Mouse (Mus musculus) neural tube, embryonic 15.5 days (tissue): ENCODE data around the gene Lalba. TPM values are rescaled to one million over a fixed set of nuclear protein-coding genes. Genes with fewer than 3 reads are reported as not detected.
"Not testable (repeated sequence)": the region's sequence is repeated elsewhere in the genome, so short reads cannot be mapped to it uniquely, and the experiment has no call there.

ENCODE experiments used
- ATAC-seq: fragments of 200-750 bp; cut with Nextera tagmentation; 2 replicates; pipeline ENCODE4 v1.8.0; 2017; ENCODE audit warnings: mild to moderate bottlenecking, moderate TSS enrichment, moderate library complexity; ENCODE audit not compliant: low FRiP score
- H3K27ac ChIP-seq: fragments of 300-500 bp; sonication (generic); replicated peaks from 2 replicates; pipeline ENCODE4 v1.5.1; 2015; ENCODE audit warnings: mild to moderate bottlenecking, inconsistent platforms
- H3K27me3 ChIP-seq: fragments of 300-500 bp; sonication (generic); replicated peaks from 2 replicates; pipeline ENCODE4 v1.6.1; 2015; ENCODE audit warnings: inconsistent platforms
- H3K36me3 ChIP-seq: fragments of 300-500 bp; sonication (generic); 2 replicates; pipeline ENCODE4 v1.6.1; 2015; ENCODE audit warnings: inconsistent platforms
- H3K4me1 ChIP-seq: fragments of 300-500 bp; sonication (generic); 2 replicates; pipeline ENCODE4 v1.6.1; 2015; ENCODE audit warnings: inconsistent platforms
- H3K4me2 ChIP-seq: fragments of 300-500 bp; sonication (generic); 2 replicates; pipeline ENCODE4 v1.6.1; 2015; ENCODE audit warnings: inconsistent platforms, mild to moderate bottlenecking, moderate library complexity
- H3K4me3 ChIP-seq: fragments of 300-500 bp; sonication (generic); replicated peaks from 2 replicates; pipeline ENCODE4 v1.5.1; 2015; ENCODE audit warnings: mild to moderate bottlenecking, inconsistent platforms
- H3K9ac ChIP-seq: fragments of 300-500 bp; sonication (generic); replicated peaks from 2 replicates; pipeline ENCODE4 v1.6.1; 2015; ENCODE audit warnings: mild to moderate bottlenecking, inconsistent platforms
- H3K9me3 ChIP-seq: fragments of 300-500 bp; sonication (generic); replicated peaks from 2 replicates; pipeline ENCODE4 v1.6.1; 2016; ENCODE audit warnings: inconsistent platforms
- WGBS: fragments of 180-500 bp; shearing (Covaris S2); methylation state at CpG from one replicate; pipeline ENCODE4 v1.1.7; 2015; ENCODE audit warnings: mixed read lengths; 5-methylcytosine and 5-hydroxymethylcytosine counted together
- polyA plus RNA-seq: library from polyadenylated mRNA; unstranded; fragments of >200 nt; fragmentation: Nextera tagmentation; extraction: Ambion mirVana; gene quantifications from 2 replicates; pipeline ENCODE4 v1.2.1, GENCODE M21; 2015

Gene Lalba
- polyA plus RNA-seq, 1 experiment from 2014 or later: not detected

DNA sequence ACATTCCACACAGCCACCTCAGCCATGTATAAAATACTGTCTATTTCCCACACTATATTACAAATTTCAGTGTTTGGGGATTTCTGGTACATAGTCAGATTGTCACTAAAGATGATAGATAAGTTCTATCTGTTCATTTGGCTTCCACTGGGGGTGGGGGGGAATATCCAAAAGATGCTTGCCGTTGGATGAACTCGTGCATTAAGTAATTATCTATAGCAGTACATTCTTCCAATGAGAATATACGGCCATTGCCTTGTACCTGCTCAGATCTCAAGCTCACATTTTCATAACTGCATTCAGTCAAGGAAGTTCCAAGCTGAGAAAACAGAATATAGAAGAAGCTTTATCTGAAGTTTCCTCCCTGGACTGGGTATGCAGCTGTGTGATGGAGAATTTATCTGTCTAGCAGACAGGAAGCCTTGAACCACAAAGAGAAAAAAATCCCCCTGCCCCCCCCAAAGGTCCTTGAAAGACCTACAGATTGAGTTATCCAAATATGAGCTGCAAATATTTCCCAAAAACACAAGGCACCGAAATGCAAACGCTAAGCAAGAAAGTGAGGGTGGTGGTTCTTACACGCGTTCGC, 4.0 kb upstream of the Lalba start:
- Histone ChIP-seq H3K4me2 (no peak overlapping the region), H3K9me3 (no peaks in the 10 kb centered on the region), H3K4me1 (no peaks in the 10 kb centered on the region), H3K9ac (no peak overlapping the region), H3K4me3 (no peak overlapping the region), H3K36me3 (no peaks in the 10 kb centered on the region), H3K27ac (no peak overlapping the region), H3K27me3 (no peaks in the 10 kb centered on the region)
- 94% methylated on average over 8 of the region's 8 CpGs for WGBS
- ATAC-seq: no peak

DNA sequence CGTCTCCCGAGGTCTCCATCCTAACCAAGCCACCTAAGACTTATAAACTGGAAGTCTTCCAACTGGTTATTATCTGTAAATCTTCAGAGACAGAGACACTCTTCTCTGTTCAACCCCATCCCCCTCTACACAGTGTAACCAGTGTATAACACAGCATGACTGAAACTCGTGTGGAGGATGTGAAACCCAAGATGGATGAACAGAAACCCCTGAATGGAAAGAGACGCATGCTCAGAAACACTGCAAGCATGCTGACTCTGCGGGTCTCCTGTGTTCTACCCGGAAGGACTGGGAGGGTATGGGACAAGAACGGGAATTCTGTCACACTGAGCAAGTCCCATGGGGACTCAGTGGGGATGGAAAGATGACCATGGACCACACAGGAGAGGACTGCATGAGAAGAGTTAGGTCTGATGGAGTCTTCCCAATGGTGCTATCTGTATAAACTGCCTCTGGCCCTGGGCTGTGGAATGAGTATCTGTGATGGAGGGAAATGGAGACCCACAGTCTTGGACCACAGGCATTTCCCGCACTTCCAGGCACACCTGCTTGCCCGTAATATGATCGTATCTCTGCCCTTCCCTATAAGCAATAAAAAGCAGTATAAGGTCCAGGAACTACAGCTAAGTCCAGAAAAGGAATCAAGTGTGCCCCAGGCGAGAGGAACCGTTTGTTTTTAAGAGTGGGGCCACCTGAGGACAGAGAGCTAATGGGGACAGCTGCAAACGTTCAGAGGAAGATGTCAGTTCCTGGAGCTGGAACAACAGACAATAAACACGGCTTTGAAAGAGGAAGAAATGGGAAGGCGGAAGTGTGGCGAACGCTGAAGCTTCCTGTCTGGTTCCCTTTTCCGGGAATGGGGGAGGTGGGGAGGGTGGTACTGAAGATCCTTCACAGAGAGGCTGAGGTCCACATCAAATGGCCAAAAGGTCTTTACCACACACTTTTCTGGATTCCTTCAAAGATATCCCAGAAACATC, 1.7 kb upstream of the Lalba start:
- H3K4me1 ChIP-seq: no peaks in the 10 kb centered on the region
- H3K4me3 ChIP-seq: no peak overlapping the region
- H3K27ac ChIP-seq: no peak overlapping the region
- no peak overlapping the region for H3K9ac ChIP-seq
- no peaks in the 10 kb centered on the region for H3K9me3 ChIP-seq
- H3K27me3 ChIP-seq: no peaks in the 10 kb centered on the region
- H3K4me2 ChIP-seq: no peak overlapping the region
- H3K36me3 ChIP-seq: no peaks in the 10 kb centered on the region
- 73% methylated on average over 18 of the region's 18 CpGs for WGBS
- ATAC-seq: no peak

DNA sequence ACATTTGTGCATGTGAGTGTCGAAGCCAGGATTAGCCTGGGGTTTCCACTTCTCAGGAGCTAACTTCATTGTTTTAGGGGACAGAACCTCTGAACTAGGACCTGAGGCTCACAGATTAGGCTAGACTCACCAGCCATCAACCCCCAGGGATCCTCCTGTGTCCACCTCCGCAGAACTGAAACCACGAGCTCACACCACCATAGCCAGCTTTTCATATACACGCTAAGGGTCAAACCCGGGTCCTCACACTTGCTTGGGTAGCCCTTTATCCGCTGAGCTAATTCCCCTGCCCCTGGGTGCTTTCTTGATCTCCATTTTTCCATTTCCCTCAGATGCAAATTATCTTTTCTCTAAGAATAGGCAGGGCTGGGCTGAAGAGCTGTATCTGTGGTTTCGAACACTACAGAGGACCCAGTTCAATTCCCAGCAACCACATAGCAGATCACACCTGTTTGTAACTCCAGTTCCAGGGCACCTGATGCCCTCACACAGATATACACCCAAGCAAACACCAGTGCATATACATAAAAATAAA, 2.9 kb downstream of the Lalba start:
- no peak overlapping the region for H3K9ac ChIP-seq
- H3K4me1 ChIP-seq: no peaks in the 10 kb centered on the region
- no peaks in the 10 kb centered on the region for H3K9me3 ChIP-seq
- H3K27ac ChIP-seq: no peak overlapping the region
- WGBS: 77% methylated on average over 7 of the region's 7 CpGs
- H3K4me2 ChIP-seq: no peak overlapping the region
- no peaks in the 10 kb centered on the region for H3K36me3 ChIP-seq
- H3K4me3 ChIP-seq: no peak overlapping the region
- H3K27me3 ChIP-seq: no peaks in the 10 kb centered on the region
- no peak for ATAC-seq

DNA sequence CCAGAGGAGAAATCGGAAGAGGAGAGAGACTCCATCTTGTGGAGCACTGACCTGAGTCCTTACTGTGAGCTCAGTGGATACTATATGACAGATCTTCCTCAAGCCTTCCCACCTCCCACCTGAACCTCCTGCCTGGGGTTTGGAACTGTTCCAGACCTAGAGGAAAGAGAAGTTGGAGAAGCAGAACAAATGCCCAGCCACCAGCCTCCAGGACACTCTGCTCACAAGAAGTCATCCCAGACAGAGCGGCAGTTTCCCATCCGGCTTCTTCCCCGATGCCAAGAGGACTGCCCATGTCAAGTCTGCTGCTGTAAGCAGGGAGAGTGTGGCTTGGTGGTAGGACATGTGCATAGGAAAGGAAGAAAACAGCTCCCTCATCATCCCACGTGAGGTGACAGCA, 6.2 kb downstream of the Lalba start:
- H3K4me3 ChIP-seq: no peak overlapping the region
- H3K4me1 ChIP-seq: no peaks in the 10 kb centered on the region
- WGBS: 85% methylated on average over 5 of the region's 5 CpGs
- no peaks in the 10 kb centered on the region for H3K36me3 ChIP-seq
- H3K9ac ChIP-seq: no peak overlapping the region
- H3K27ac ChIP-seq: no peak overlapping the region
- ATAC-seq: no peak
- no peak overlapping the region for H3K4me2 ChIP-seq
- H3K9me3 ChIP-seq: no peaks in the 10 kb centered on the region
- no peaks in the 10 kb centered on the region for H3K27me3 ChIP-seq

DNA sequence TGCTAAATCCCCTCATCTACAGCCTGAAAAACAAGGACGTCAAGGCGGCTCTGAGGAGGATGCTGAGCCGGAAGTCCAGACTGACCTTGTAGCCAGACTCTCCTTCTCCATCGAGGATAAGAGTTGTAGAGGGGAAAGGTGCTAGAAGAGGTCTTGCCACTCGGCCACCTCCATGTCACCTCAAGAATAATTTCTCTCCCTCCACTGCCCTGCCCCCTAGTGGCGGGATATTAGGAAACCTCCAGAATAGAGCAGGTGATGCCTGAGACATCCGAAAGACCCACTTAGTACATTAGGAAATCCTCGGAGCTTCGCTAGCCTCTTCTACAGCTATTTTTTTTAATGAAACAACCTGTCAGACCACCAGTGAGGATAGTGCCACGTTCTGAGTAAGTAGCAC, 7.1 kb downstream of the Lalba start:
- 60% methylated on average over 10 of the region's 10 CpGs for WGBS
- Histone ChIP-seq H3K27ac (no peak overlapping the region), H3K4me2 (no peak overlapping the region), H3K9ac (no peak overlapping the region), H3K4me1 (no peaks in the 10 kb centered on the region), H3K4me3 (no peak overlapping the region), H3K36me3 (no peaks in the 10 kb centered on the region), H3K27me3 (no peaks in the 10 kb centered on the region), H3K9me3 (no peaks in the 10 kb centered on the region)
- no peak for ATAC-seq

DNA sequence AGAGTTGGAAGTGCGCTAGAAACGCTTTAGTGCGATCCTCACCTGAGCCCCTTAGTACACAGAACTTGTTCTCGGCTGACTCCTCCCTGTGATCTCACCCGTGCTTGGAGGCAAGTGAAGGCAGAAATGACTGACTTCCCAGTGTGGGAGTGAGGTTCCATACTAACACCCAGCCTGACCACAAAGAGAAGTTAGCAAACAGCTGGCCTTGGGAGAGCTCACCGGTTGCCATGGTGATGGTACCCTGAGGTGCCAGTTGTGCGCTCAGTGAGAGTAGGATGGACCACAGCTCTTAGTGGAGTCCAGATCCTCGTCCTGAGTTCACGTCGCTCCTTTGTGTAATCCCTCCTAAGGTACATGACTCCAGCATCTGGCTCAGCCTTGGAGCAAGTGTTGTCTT, 7.6 kb downstream of the Lalba start:
- Histone ChIP-seq H3K4me3 (no peak overlapping the region), H3K36me3 (no peaks in the 10 kb centered on the region), H3K9ac (no peak overlapping the region), H3K9me3 (no peaks in the 10 kb centered on the region), H3K27me3 (no peaks in the 10 kb centered on the region), H3K4me1 (no peaks in the 10 kb centered on the region), H3K4me2 (no peak overlapping the region), H3K27ac (no peak overlapping the region)
- ATAC-seq: no peak
- WGBS: 84% methylated on average over 10 of the region's 10 CpGs

DNA sequence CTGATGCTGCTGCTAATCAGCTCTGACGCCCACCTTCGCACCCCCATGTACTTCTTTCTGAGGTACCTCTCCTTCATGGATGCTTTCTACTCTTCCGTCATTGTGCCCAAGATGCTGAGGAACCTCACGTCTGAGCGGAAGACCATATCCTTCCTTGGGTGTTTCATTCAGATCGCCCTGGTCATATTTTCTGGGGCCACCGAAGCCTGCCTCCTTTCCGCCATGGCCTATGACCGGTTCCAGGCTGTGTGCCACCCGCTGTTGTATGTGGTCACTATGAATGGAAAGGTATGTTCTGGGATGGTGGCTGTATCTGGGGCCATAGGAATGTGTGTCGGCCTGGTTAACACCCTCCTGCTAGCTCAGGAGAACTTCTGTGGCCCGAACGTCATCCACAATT, 11.0 kb downstream of the Lalba start:
- Histone ChIP-seq H3K4me2 (no peak overlapping the region), H3K27me3 (no peaks in the 10 kb centered on the region), H3K9ac (no peak overlapping the region), H3K9me3 (no peaks in the 10 kb centered on the region), H3K4me1 (no peaks in the 10 kb centered on the region), H3K4me3 (no peak overlapping the region), H3K36me3 (no peaks in the 10 kb centered on the region), H3K27ac (no peak overlapping the region)
- WGBS: 91% methylated on average over 13 of the region's 13 CpGs
- ATAC-seq: no peak

DNA sequence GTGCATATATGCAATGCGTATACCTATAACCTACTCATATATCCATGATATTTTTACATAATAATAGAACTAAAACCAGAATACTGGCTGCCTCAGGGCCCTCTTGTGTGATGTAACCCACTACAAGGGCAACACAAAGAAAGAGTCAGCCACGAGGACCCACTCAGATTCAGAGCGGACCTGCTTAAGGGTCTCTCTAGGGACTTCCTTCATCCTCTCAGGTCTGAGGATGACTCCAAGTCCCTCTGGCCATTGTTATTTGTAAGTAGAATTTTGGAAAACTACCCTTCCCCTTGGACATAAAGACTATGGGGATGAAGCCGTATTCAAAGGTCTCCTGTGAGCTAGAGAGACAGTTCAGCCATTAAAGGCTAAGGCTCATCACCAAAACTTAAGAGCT, 12.9 kb downstream of the Lalba start, which contains the start of gene OR5BS1P:
Gene OR5BS1P, plus strand, starts transcription at position 301 of the 400 bp plus-strand sequence.
- H3K4me2 ChIP-seq: no peak within 1 kb of the TSS
- H3K4me1 ChIP-seq: no peaks in the 10 kb centered on the region
- H3K9ac ChIP-seq: no peak within 1 kb of the TSS
- no peak within 1 kb of the TSS for H3K27ac ChIP-seq
- WGBS: 90% methylated on average over 4 of the region's 4 CpGs
- H3K27me3 ChIP-seq: no peaks in the 10 kb centered on the region
- H3K4me3 ChIP-seq: no peak within 1 kb of the TSS
- ATAC-seq: no peak
- no peaks in the 10 kb centered on the region for H3K36me3 ChIP-seq
- H3K9me3 ChIP-seq: no peaks in the 10 kb centered on the region

DNA sequence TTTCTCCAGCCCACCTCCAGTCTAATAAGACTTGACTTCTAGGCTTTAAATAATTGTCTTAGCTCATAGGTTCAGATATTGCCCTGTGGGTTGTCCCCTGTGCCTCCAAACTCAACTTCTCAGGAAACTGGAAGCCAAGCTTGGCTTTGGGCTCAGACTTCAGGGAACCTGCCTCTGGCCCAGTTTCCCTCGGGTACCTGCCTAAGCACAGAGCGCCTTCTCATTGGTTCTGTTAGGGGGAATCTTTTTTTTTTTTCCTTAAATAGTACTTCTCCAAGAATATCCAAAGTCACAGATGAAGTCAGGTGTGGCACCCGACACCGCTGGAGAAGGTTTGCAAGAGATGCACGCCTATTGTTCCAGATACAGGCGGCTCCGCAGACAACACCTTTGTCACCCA, 30.2 kb downstream of the Lalba start, which contains the start of gene Olfr281:
Gene Olfr281, plus strand, starts transcription at position 301 of the 400 bp plus-strand sequence.
- no peak within 1 kb of the TSS for H3K4me3 ChIP-seq
- H3K36me3 ChIP-seq: no peaks in the 10 kb centered on the region
- no peak within 1 kb of the TSS for H3K9ac ChIP-seq
- 92% methylated on average over 7 of the region's 7 CpGs for WGBS
- no peaks in the 10 kb centered on the region for H3K27me3 ChIP-seq
- ATAC-seq: no peak
- H3K27ac ChIP-seq: no peak within 1 kb of the TSS
- no peaks in the 10 kb centered on the region for H3K9me3 ChIP-seq
- no peaks in the 10 kb centered on the region for H3K4me1 ChIP-seq
- H3K4me2 ChIP-seq: no peak within 1 kb of the TSS

DNA sequence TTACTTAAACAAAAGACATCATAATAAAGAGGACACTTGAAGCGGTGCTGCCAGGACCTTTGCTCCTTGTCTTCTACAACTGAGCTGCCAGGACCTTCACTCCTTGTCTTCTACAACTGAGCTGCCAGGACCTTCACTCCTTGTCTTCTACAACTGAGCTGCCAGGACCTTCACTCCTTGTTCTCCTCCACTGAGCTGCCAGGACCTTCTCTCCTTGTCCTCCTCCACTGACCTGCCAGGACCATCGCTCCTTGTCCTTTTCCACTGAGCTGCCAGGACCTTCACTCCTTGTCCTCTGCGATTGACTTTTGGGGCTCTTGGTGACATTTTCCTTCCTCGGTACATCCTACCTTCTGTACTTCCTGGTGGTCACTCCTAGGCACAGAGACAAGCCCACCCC, 34.0 kb downstream of the Lalba start:
- H3K4me3 ChIP-seq: no peak overlapping the region
- no peak overlapping the region for H3K27ac ChIP-seq
- H3K27me3 ChIP-seq: no peaks in the 10 kb centered on the region
- WGBS: 61% methylated on average over 4 of the region's 4 CpGs
- no peaks in the 10 kb centered on the region for H3K4me1 ChIP-seq
- H3K4me2 ChIP-seq: peak overlapping the region; percentile 20; the same call in 1 of the 2 replicates
- H3K9ac ChIP-seq: no peak overlapping the region
- H3K9me3 ChIP-seq: no peaks in the 10 kb centered on the region
- H3K36me3 ChIP-seq: no peaks in the 10 kb centered on the region
- no peak for ATAC-seq

DNA sequence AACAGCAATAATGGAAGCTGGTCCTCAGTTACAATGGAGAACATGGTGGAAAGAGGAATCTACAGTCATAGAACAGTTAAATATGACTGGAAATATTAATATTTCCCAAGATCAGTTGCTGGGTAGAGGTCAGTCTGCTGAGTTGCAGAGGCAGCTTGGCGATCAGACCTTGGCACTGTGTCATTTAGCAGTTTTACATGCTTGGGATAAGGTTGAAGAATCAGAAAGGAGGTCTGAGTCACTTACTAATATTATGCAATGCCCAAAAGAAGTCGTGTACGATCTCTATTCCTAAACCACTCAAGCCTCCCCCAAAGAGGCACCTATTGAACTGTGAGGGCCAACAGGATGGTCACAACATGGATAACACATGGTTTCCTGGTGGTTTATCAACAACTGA, 38.0 kb downstream of the Lalba start:
- Histone ChIP-seq H3K9me3 (no peaks in the 10 kb centered on the region), H3K4me3 (no peak overlapping the region), H3K4me1 (no peaks in the 10 kb centered on the region), H3K27me3 (no peaks in the 10 kb centered on the region), H3K27ac (no peak overlapping the region), H3K4me2 (no peak overlapping the region), H3K36me3 (no peaks in the 10 kb centered on the region), H3K9ac (no peak overlapping the region)
- WGBS: 91% methylated on average over 3 of the region's 3 CpGs
- ATAC-seq: no peak

DNA sequence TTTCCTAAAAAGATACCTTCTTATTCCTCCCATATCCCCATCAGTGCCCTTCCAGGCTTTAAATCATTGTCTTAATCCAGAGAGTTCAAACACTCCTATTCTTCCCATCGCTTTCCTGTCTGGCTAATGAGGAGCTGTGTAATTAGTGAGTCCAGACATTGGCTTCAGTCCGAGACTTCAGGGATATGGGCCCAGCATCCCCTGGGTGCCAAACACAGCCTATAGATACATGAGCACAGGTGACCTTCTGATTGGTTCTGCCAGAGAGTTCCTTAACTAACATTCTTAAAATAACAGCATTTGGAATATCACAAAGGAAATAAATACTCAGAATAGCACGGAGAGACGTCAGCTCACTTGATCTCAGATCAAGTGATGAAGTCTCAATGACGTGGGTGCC, 51.6 kb downstream of the Lalba start, which contains the start of gene Olfr282:
Gene Olfr282, plus strand, starts transcription at position 301 of the 400 bp plus-strand sequence.
- H3K4me2 ChIP-seq, H3K36me3 ChIP-seq, H3K4me1 ChIP-seq, H3K27me3 ChIP-seq, ATAC-seq, H3K27ac ChIP-seq, H3K4me3 ChIP-seq, H3K9ac ChIP-seq, H3K9me3 ChIP-seq: not testable (repeated sequence)
- WGBS: 81% methylated on average over 5 of the region's 5 CpGs
